Mouse (Mus musculus): ENCODE results near the gene Tbc1d1. TPM values are rescaled to one million over a fixed set of nuclear protein-coding genes. Genes with fewer than 3 reads are reported as not detected.
A peak's percentile ranks its signal among the peaks of the same experiment; 100 is the strongest.

Tbc1d1 gene
- total RNA-seq, 1 experiment: 31.1 TPM

DNA sequence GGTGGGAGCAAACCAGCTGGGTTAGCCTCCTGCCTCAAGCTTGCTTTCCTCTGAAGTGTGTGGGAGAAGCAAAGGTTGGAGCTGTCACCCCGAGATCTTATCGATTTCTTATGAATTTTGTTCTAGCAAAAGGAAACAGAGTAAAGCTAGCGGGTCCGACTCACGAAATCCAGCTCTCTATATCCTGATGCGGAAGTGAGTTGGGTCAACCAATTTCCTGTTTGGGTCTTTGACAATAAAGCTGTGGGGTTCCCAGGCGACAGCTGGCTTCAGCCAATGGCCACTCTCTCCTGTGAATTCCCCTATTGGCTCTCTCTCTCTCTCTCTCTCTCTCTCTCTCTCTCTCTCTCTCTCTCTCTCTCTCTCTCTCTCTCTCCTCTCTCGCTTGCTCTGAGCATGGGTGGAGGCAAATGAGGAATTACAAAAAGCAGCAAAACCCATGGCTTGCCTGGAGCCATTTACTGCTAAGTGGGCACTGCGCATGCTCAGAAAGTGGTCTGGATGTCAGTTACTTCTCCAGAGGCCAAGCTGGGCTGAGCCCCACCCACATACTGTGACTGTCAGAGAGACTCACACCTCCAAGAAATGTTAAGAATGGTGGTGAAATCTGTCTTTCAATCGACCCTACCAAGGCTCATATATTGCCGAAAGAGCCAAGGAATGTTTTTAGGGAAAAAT is 224.7 kb downstream of the Tbc1d1 start:
- no peak overlapping the region; the same call in 1 of the 2 replicates for H3K27ac ChIP-seq (ENCODE audit: insufficient read depth, low read depth, low read length, poor library complexity, severe bottlenecking)
- no peaks in the 10 kb centered on the region for H3K9me3 ChIP-seq (ENCODE audit: control insufficient read depth, insufficient read depth, low read depth, low read length)
- TF ChIP-seq ZC3H11A (IDR thresholded peaks at IDR 0.05; ENCODE audit: borderline replicate concordance, low read depth, low read length) (no peak), CHD2 (IDR thresholded peaks at IDR 0.05; ENCODE audit: low read depth, low read length) (no peak), HCFC1 (IDR thresholded peaks at IDR 0.05; ENCODE audit: borderline replicate concordance, insufficient read depth, low read length) (no peak), ZNF384 (IDR thresholded peaks at IDR 0.05; ENCODE audit: low read depth, low read length) (no peak), MAFK (IDR thresholded peaks at IDR 0.05; ENCODE audit: insufficient read depth, low read depth, low read length) (no peak)
- in situ Hi-C loops (cut with MboI; ENCODE audit: low sequenced_read_pairs in 2 of 2, unreplicated experiment in 2 of 2): loop anchor here (10.0 kb wide), 3 partner anchors 204 to 484 kb away; no protein-coding TSS in a partner anchor
- H3K4me1 ChIP-seq (ENCODE audit: control insufficient read depth in 2 of 2, insufficient read depth in 2 of 2, low read length in 2 of 2, poor library complexity in 1 of 2): peaks cover 4 to 37% of the 10 kb centered on the region in 2 experiments; a peak in 3 of 4 replicates
- H3K36me3 ChIP-seq (ENCODE audit: control insufficient read depth, insufficient read depth, low read length, poor library complexity, severe bottlenecking): no peaks in the 10 kb centered on the region
- DNase-seq (ENCODE audit: low read depth, low spot score): no peak
- peak overlapping the region; percentile 18; the same call in 1 of the 2 replicates for H3K9ac ChIP-seq (ENCODE audit: insufficient read depth, low read depth, low read length, poor library complexity, severe bottlenecking)
- H3K4me3 ChIP-seq (ENCODE audit: insufficient read depth in 1 of 2, low read depth in 1 of 2, low read length in 2 of 2, poor library complexity in 1 of 2, severe bottlenecking in 1 of 2): no peak overlapping the region

DNA sequence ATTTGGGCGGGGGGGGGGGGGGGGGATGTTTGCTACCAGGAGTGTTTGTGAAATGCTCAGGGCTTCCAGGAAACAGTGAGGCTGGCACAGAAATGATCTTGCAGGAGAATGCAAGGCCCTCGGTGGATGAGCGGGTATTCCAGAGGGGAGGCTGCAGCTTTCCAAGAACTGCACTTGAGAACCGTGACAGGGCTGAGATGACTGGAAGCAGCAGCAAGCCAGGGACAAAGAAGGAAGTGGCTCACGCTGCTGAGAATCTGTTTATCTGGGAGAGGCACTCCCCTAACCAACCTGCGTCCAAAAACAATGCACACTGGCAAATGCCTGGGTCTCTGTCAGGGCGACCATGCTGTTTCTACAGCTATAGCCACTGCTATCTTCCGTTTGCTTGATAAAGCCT is 225.4 kb downstream of the Tbc1d1 start:
- TF ChIP-seq CHD2 (IDR thresholded peaks at IDR 0.05; ENCODE audit: low read depth, low read length) (no peak), ZC3H11A (IDR thresholded peaks at IDR 0.05; ENCODE audit: borderline replicate concordance, low read depth, low read length) (no peak), MAFK (IDR thresholded peaks at IDR 0.05; ENCODE audit: insufficient read depth, low read depth, low read length) (no peak)
- DNase-seq (ENCODE audit: low read depth, low spot score): no peak
- in situ Hi-C loops (cut with MboI; ENCODE audit: low sequenced_read_pairs in 2 of 2, unreplicated experiment in 2 of 2): loop anchor here (10.0 kb wide), 3 partner anchors 203 to 483 kb away; no protein-coding TSS in a partner anchor
- Histone ChIP-seq H3K36me3 (ENCODE audit: control insufficient read depth, insufficient read depth, low read length, poor library complexity, severe bottlenecking) (no peaks in the 10 kb centered on the region), H3K27ac (ENCODE audit: insufficient read depth, low read depth, low read length, poor library complexity, severe bottlenecking) (no peak overlapping the region; the same call in 1 of the 2 replicates), H3K9ac (ENCODE audit: insufficient read depth, low read depth, low read length, poor library complexity, severe bottlenecking) (no peak overlapping the region; the same call in 1 of the 2 replicates), H3K9me3 (ENCODE audit: control insufficient read depth, insufficient read depth, low read depth, low read length) (no peaks in the 10 kb centered on the region), H3K4me3 (ENCODE audit: insufficient read depth in 1 of 2, low read depth in 1 of 2, low read length in 2 of 2, poor library complexity in 1 of 2, severe bottlenecking in 1 of 2) (no peak overlapping the region), H3K4me1 (ENCODE audit: control insufficient read depth in 2 of 2, insufficient read depth in 2 of 2, low read length in 2 of 2, poor library complexity in 1 of 2) (peaks cover 4 to 39% of the 10 kb centered on the region in 2 experiments; a peak in 3 of 4 replicates)

DNA sequence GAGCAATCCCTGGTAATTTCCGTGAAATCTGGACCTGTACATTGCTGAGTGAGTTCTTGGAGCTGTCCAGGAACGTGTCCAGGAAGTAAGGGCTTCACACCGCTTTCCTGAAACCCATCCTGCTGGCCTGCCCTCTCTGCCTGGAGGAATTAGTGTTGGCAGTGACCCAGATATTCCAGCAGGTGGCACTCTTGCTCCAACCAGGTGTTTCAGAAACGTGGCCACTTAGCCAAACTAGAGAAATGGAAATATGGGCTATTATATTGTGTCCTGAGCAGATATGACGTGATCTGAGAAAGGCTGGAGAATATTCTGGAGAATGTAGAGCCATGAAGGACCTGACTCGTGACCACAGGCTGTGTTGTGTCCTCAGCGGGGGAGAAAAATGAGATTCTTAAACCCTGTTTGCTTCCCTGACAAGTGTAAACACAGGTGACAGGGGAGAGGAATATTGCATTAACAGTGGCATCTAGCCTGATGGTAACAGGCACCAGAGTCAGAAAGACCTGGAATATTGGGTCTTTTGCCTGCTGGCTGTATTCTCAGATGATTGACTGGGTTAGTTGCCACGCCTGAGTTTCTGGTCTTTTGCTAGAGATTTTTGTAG is 226.4 kb downstream of the Tbc1d1 start:
- H3K4me1 ChIP-seq (ENCODE audit: control insufficient read depth in 2 of 2, insufficient read depth in 2 of 2, low read length in 2 of 2, poor library complexity in 1 of 2): peaks cover 7 to 42% of the 10 kb centered on the region in 2 experiments; a peak in 3 of 4 replicates
- in situ Hi-C loops (cut with MboI; ENCODE audit: low sequenced_read_pairs in 2 of 2, unreplicated experiment in 2 of 2): loop anchor here (10.0 kb wide), 3 partner anchors 202 to 482 kb away; no protein-coding TSS in a partner anchor
- TF ChIP-seq ZNF384 (IDR thresholded peaks at IDR 0.05; ENCODE audit: low read depth, low read length) (no peak), CHD2 (IDR thresholded peaks at IDR 0.05; ENCODE audit: low read depth, low read length) (no peak), ZC3H11A (IDR thresholded peaks at IDR 0.05; ENCODE audit: borderline replicate concordance, low read depth, low read length) (peak; percentile 99; the same call in 1 of the 2 replicates), MAFK (IDR thresholded peaks at IDR 0.05; ENCODE audit: insufficient read depth, low read depth, low read length) (no peak), HCFC1 (IDR thresholded peaks at IDR 0.05; ENCODE audit: borderline replicate concordance, insufficient read depth, low read length) (no peak)
- no peaks in the 10 kb centered on the region for H3K9me3 ChIP-seq (ENCODE audit: control insufficient read depth, insufficient read depth, low read depth, low read length)
- no peak overlapping the region for H3K9ac ChIP-seq (ENCODE audit: insufficient read depth, low read depth, low read length, poor library complexity, severe bottlenecking)
- peak; percentile 60 for DNase-seq (ENCODE audit: low read depth, low spot score)
- H3K27ac ChIP-seq (ENCODE audit: insufficient read depth, low read depth, low read length, poor library complexity, severe bottlenecking): no peak overlapping the region
- no peaks in the 10 kb centered on the region for H3K36me3 ChIP-seq (ENCODE audit: control insufficient read depth, insufficient read depth, low read length, poor library complexity, severe bottlenecking)
- no peak overlapping the region for H3K4me3 ChIP-seq (ENCODE audit: insufficient read depth in 1 of 2, low read depth in 1 of 2, low read length in 2 of 2, poor library complexity in 1 of 2, severe bottlenecking in 1 of 2)

DNA sequence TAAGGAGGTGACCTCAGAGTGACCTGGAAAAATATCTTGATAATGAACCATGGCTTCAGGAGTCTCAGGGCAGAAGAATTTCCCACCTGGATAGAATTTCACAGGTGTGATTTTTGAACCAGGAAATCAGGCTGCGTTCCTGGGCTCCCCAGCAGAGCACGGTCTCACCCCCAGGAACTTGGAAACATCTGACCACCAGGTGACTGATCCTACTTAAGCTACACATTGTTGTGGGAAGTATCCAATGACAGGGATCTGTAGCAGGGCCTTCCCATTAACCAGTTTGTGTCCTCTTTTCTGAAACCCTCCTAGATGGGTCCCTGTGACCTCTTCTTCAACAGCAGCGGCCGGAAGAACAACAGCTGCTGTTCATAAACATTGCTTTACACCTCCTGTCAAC is 227.1 kb downstream of the Tbc1d1 start:
- TF ChIP-seq MAFK (IDR thresholded peaks at IDR 0.05; ENCODE audit: insufficient read depth, low read depth, low read length) (no peak), ZNF384 (IDR thresholded peaks at IDR 0.05; ENCODE audit: low read depth, low read length) (no peak), CHD2 (IDR thresholded peaks at IDR 0.05; ENCODE audit: low read depth, low read length) (no peak), HCFC1 (IDR thresholded peaks at IDR 0.05; ENCODE audit: borderline replicate concordance, insufficient read depth, low read length) (no peak), ZC3H11A (IDR thresholded peaks at IDR 0.05; ENCODE audit: borderline replicate concordance, low read depth, low read length) (no peak)
- DNase-seq (ENCODE audit: low read depth, low spot score): no peak
- no peaks in the 10 kb centered on the region for H3K9me3 ChIP-seq (ENCODE audit: control insufficient read depth, insufficient read depth, low read depth, low read length)
- no peak overlapping the region for H3K4me3 ChIP-seq (ENCODE audit: insufficient read depth in 1 of 2, low read depth in 1 of 2, low read length in 2 of 2, poor library complexity in 1 of 2, severe bottlenecking in 1 of 2)
- H3K36me3 ChIP-seq (ENCODE audit: control insufficient read depth, insufficient read depth, low read length, poor library complexity, severe bottlenecking): no peaks in the 10 kb centered on the region
- no peak overlapping the region for H3K27ac ChIP-seq (ENCODE audit: insufficient read depth, low read depth, low read length, poor library complexity, severe bottlenecking)
- no peak overlapping the region for H3K9ac ChIP-seq (ENCODE audit: insufficient read depth, low read depth, low read length, poor library complexity, severe bottlenecking)
- in situ Hi-C loops (cut with MboI; ENCODE audit: low sequenced_read_pairs in 2 of 2, unreplicated experiment in 2 of 2): loop anchor here (10.0 kb wide), 3 partner anchors 202 to 482 kb away; no protein-coding TSS in a partner anchor
- peaks cover 7 to 42% of the 10 kb centered on the region in 2 experiments; a peak in 3 of 4 replicates for H3K4me1 ChIP-seq (ENCODE audit: control insufficient read depth in 2 of 2, insufficient read depth in 2 of 2, low read length in 2 of 2, poor library complexity in 1 of 2)

All from ES-E14 (cell line).